Mouse (Mus musculus) embryonic facial prominence, embryonic 10.5 days (tissue): Measurements from ENCODE around the gene Tm4sf20. TPM values are rescaled to one million over a fixed set of nuclear protein-coding genes. Genes with fewer than 3 reads are reported as not detected.

ENCODE experiments used
- DNase-seq: peaks from one replicate; pipeline ENCODE4 v3.0.0-alpha.2; 2017; ENCODE audit warnings: low spot score
- H3K27ac ChIP-seq: fragments of 300-500 bp; sonication (generic); replicated peaks from 2 replicates; pipeline ENCODE4 v1.5.1; 2016; ENCODE audit warnings: mild to moderate bottlenecking
- H3K27me3 ChIP-seq: fragments of 300-500 bp; sonication (generic); replicated peaks from 2 replicates; pipeline ENCODE4 v1.6.1; 2016; ENCODE audit warnings: low read depth, mild to moderate bottlenecking; ENCODE audit not compliant: poor library complexity, severe bottlenecking
- H3K36me3 ChIP-seq: fragments of 300-500 bp; sonication (generic); replicated peaks from 2 replicates; pipeline ENCODE4 v1.6.1; 2016; ENCODE audit warnings: mild to moderate bottlenecking, moderate library complexity
- H3K4me1 ChIP-seq: fragments of 300-500 bp; sonication (generic); 2 replicates; pipeline ENCODE4 v1.6.1; 2016
- H3K4me3 ChIP-seq: fragments of 300-500 bp; sonication (generic); 2 replicates; pipeline ENCODE4 v1.5.1; 2016; ENCODE audit warnings: mild to moderate bottlenecking, moderate library complexity
- H3K9me3 ChIP-seq: fragments of 300-500 bp; sonication (generic); 2 replicates; pipeline ENCODE4 v1.6.1; 2016; ENCODE audit warnings: mild to moderate bottlenecking
- WGBS: fragments of 180-500 bp; shearing (Covaris S2); methylation state at CpG from one replicate; pipeline ENCODE4 v1.1.7; 2016; 5-methylcytosine and 5-hydroxymethylcytosine counted together
- polyA plus RNA-seq: library from polyadenylated mRNA; unstranded; fragments of >200 nt; fragmentation: Nextera tagmentation; extraction: Ambion mirVana; gene quantifications from 2 replicates; pipeline ENCODE4 v1.2.1, GENCODE M21; 2016

The Tm4sf20 gene
- 0.25 TPM in 1 of 2 replicates, not detected in the other for polyA plus RNA-seq

GRCm38 (mm10) chr1:82768269-82768668 lies at the start of gene Tm4sf20:
Tm4sf20 (minus strand) TSS chr1:82768461.
- no peak within 1 kb of the TSS for H3K27ac ChIP-seq
- no peak for DNase-seq
- H3K9me3 ChIP-seq = no peaks in the 10 kb centered on the region
- H3K36me3 ChIP-seq = no peaks in the 10 kb centered on the region; the same call in 1 of the 2 replicates
- 78% methylated on average over 5 of the region's 5 CpGs for WGBS
- no peaks in the 10 kb centered on the region for H3K4me1 ChIP-seq
- no peaks in the 10 kb centered on the region for H3K27me3 ChIP-seq
- H3K4me3 ChIP-seq = no peak within 1 kb of the TSS

DNA sequence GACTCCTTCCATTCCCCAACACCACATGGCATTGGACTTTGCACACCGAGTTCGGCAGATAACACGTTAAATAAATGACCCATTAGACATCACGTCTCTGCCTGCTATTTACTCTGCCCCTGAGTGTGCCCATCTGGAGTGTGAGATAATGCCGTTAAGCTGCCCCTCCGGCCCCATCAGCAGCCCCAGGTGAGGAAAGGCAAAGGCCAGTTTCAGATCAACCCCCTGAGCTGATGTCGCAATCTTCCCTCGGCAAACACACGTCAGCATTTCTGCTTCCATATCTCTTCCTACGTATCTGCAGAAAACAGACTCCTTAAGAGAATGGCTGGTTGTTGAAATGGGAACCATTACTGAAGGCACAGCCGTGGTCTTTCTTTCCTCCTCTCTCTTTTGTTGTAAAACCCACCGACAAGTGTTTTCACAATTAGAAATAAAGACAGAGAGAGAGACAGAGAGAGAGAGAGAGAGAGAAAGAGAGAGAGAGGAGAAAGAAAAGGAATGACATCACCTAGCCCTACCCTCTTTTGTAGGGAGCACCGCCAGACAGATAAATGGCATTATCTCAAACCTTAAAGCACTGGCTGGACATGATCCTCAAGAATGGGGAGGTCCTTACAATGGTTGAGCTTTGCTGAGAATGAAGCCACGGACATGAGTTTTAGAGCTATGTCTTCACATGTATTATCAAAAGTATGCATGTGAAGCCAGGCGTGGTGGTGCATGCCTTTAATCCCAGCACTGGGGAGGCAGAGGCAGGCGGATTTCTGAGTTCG lies 47.9 kb upstream of the Tm4sf20 start:
- Histone ChIP-seq H3K27me3 (no peaks in the 10 kb centered on the region), H3K36me3 (no peaks in the 10 kb centered on the region), H3K27ac (no peak overlapping the region; the same call in 1 of the 2 replicates), H3K4me1 (peaks cover 10% of the 10 kb centered on the region), H3K4me3 (no peak overlapping the region), H3K9me3 (no peaks in the 10 kb centered on the region)
- no peak for DNase-seq
- WGBS = 80% methylated on average over 17 of the region's 17 CpGs

GRCm38 (mm10) chr1:82811766-82812165 lies 43.5 kb upstream of the Tm4sf20 start:
- H3K9me3 ChIP-seq = no peaks in the 10 kb centered on the region
- no peak for DNase-seq
- no peak overlapping the region for H3K4me3 ChIP-seq
- no peaks in the 10 kb centered on the region for H3K36me3 ChIP-seq
- H3K27ac ChIP-seq = no peak overlapping the region
- no peaks in the 10 kb centered on the region for H3K27me3 ChIP-seq
- no peaks in the 10 kb centered on the region for H3K4me1 ChIP-seq
- 66% methylated on average over 1 of the region's 1 CpGs for WGBS

GRCm38 (mm10) chr1:82808564-82808963 lies 40.3 kb upstream of the Tm4sf20 start:
- H3K27ac ChIP-seq = no peak overlapping the region
- H3K36me3 ChIP-seq = no peaks in the 10 kb centered on the region
- no peak for DNase-seq
- 60% methylated on average over 3 of the region's 3 CpGs for WGBS
- H3K4me1 ChIP-seq = no peaks in the 10 kb centered on the region
- no peak overlapping the region for H3K4me3 ChIP-seq
- H3K9me3 ChIP-seq = no peaks in the 10 kb centered on the region
- H3K27me3 ChIP-seq = no peaks in the 10 kb centered on the region

- H3K4me1 ChIP-seq = no peaks in the 10 kb centered on the region
- DNase-seq = no peak
- no peaks in the 10 kb centered on the region for H3K9me3 ChIP-seq
- no peaks in the 10 kb centered on the region for H3K27me3 ChIP-seq
- H3K36me3 ChIP-seq = no peaks in the 10 kb centered on the region
- 90% methylated on average over 7 of the region's 7 CpGs for WGBS
- no peak overlapping the region for H3K4me3 ChIP-seq
- H3K27ac ChIP-seq = no peak overlapping the region
Observed at GRCm38 (mm10) chr1:82807206-82807605, 38.9 kb upstream of the Tm4sf20 start.

GRCm38 (mm10) chr1:82806391-82806790 lies 38.1 kb upstream of the Tm4sf20 start:
- WGBS = 83% methylated on average over 8 of the region's 8 CpGs
- no peaks in the 10 kb centered on the region for H3K9me3 ChIP-seq
- no peak overlapping the region for H3K4me3 ChIP-seq
- DNase-seq = no peak
- no peaks in the 10 kb centered on the region for H3K4me1 ChIP-seq
- no peaks in the 10 kb centered on the region for H3K36me3 ChIP-seq
- no peaks in the 10 kb centered on the region for H3K27me3 ChIP-seq
- no peak overlapping the region for H3K27ac ChIP-seq

- no peak overlapping the region for H3K27ac ChIP-seq
- no peaks in the 10 kb centered on the region for H3K4me1 ChIP-seq
- DNase-seq = no peak
- H3K36me3 ChIP-seq = no peaks in the 10 kb centered on the region
- H3K9me3 ChIP-seq = no peaks in the 10 kb centered on the region
- H3K4me3 ChIP-seq = no peak overlapping the region
- WGBS = 95% methylated on average over 1 of the region's 1 CpGs
- no peaks in the 10 kb centered on the region for H3K27me3 ChIP-seq
Observed at GRCm38 (mm10) chr1:82804059-82804458, 35.8 kb upstream of the Tm4sf20 start.

DNA sequence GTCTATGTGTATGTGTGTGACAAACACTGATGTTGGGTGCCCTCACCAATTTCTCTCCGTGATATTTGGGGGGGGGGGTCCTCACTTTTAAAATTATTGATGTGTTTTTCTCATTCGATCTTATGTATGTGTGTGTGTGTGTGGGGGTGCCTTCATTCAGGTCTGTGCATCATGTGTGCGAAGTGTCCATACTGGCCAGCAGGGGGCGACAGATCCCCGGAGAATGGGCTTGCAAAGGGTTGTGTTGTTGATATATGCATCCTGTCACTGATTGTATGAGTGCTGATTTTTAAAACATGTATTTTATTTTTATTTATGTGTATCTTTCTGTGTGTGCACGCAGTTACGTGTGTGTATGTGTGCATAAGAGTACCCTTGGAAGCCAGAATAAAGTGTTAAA lies 35.3 kb upstream of the Tm4sf20 start:
- Histone ChIP-seq H3K9me3 (no peaks in the 10 kb centered on the region), H3K4me3 (no peak overlapping the region), H3K27ac (no peak overlapping the region), H3K4me1 (no peaks in the 10 kb centered on the region), H3K36me3 (no peaks in the 10 kb centered on the region), H3K27me3 (no peaks in the 10 kb centered on the region)
- WGBS = 74% methylated on average over 7 of the region's 7 CpGs
- peak; percentile 19 for DNase-seq

- H3K36me3 ChIP-seq = no peaks in the 10 kb centered on the region
- no peaks in the 10 kb centered on the region for H3K27me3 ChIP-seq
- no peaks in the 10 kb centered on the region for H3K9me3 ChIP-seq
- H3K4me3 ChIP-seq = no peak overlapping the region
- H3K27ac ChIP-seq = no peak overlapping the region
- no peak for DNase-seq
- 0 out of 2 replicates have a peak, but pooled peaks cover under 1% of the 10 kb centered on the region for H3K4me1 ChIP-seq
- 87% methylated on average over 12 of the region's 12 CpGs for WGBS
Observed at GRCm38 (mm10) chr1:82801105-82801783, 33.0 kb upstream of the Tm4sf20 start.

- no peaks in the 10 kb centered on the region for H3K9me3 ChIP-seq
- H3K4me1 ChIP-seq = 0 out of 2 replicates have a peak, but pooled peaks cover 3% of the 10 kb centered on the region
- WGBS = 85% methylated on average over 4 of the region's 4 CpGs
- no peak overlapping the region for H3K27ac ChIP-seq
- no peak for DNase-seq
- H3K36me3 ChIP-seq = no peaks in the 10 kb centered on the region
- H3K4me3 ChIP-seq = no peak overlapping the region
- no peaks in the 10 kb centered on the region for H3K27me3 ChIP-seq
Observed at GRCm38 (mm10) chr1:82798922-82799321, 30.7 kb upstream of the Tm4sf20 start.

DNA sequence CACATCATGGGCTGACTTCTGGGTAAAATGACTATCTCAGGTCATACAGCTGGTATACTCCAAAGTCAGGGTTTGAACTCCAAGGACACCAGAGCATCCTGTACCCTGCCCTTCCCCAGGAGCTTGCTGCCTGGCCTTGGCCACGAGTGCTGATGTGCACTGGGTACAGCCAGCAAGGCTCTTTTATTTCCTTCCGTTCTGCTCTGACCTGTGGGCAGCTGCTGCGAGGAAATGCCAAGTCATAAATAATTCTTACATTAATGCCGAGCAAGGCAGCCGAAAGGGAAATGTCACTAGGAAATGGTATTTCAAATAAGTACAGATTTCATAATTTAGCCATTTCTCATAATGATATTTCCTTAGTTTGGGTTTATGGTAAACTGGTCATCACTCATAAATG lies 30.0 kb upstream of the Tm4sf20 start:
- Histone ChIP-seq H3K27ac (no peak overlapping the region), H3K4me3 (no peak overlapping the region), H3K9me3 (no peaks in the 10 kb centered on the region), H3K4me1 (0 out of 2 replicates have a peak, but pooled peaks cover 3% of the 10 kb centered on the region), H3K27me3 (no peaks in the 10 kb centered on the region), H3K36me3 (no peaks in the 10 kb centered on the region)
- 87% methylated on average over 5 of the region's 5 CpGs for WGBS
- no peak for DNase-seq

DNA sequence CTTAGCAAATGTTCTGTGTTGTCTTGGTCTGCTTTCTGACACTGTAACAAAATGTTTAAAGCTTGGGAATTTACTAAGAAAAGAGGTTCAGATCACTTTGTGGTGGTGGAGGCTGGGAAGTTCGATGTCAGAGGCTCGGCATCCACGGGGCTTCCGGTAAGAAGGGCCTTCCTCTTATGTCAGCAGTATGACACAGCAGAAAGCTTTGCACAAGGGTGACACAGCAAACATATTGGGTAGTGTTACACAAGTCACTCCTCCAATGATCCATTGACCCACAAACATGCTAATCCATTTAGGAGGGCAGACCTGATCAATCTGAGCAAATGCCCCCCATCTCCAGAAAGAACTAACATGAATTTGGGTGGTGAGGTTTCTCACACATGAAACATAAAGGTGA lies 28.8 kb upstream of the Tm4sf20 start:
- no peaks in the 10 kb centered on the region for H3K36me3 ChIP-seq
- H3K9me3 ChIP-seq = no peaks in the 10 kb centered on the region
- H3K4me1 ChIP-seq = 0 out of 2 replicates have a peak, but pooled peaks cover 3% of the 10 kb centered on the region
- DNase-seq = no peak
- no peak overlapping the region for H3K27ac ChIP-seq
- no peaks in the 10 kb centered on the region for H3K27me3 ChIP-seq
- no peak overlapping the region for H3K4me3 ChIP-seq
- 89% methylated on average over 4 of the region's 4 CpGs for WGBS
